Mouse (Mus musculus) limb, embryonic 13.5 days (tissue): ENCODE results near the gene Tgfb1i1. TPM values are rescaled to one million over a fixed set of nuclear protein-coding genes. Genes with fewer than 3 reads are reported as not detected.
A peak's percentile ranks its signal among the peaks of the same experiment; 100 is the strongest.

Experiments used
- ATAC-seq: fragments of 200-750 bp; cut with Nextera tagmentation; 2 replicates; pipeline ENCODE4 v1.8.0; 2017; ENCODE audit warnings: low read depth, moderate number of reproducible peaks, moderate TSS enrichment; ENCODE audit not compliant: low FRiP score
- H3K27ac ChIP-seq: fragments of 300-500 bp; sonication (generic); 2 replicates; pipeline ENCODE4 v1.5.1; 2015; ENCODE audit warnings: inconsistent platforms, mild to moderate bottlenecking, moderate library complexity
- H3K27me3 ChIP-seq: fragments of 300-500 bp; sonication (generic); 2 replicates; pipeline ENCODE4 v1.6.1; 2015; ENCODE audit warnings: mild to moderate bottlenecking, inconsistent platforms
- H3K36me3 ChIP-seq: fragments of 300-500 bp; sonication (generic); 2 replicates; pipeline ENCODE4 v1.6.1; 2015; ENCODE audit warnings: inconsistent platforms, mild to moderate bottlenecking, moderate library complexity
- H3K4me1 ChIP-seq: fragments of 300-500 bp; sonication (generic); 2 replicates; pipeline ENCODE4 v1.6.1; 2015; ENCODE audit warnings: inconsistent platforms
- H3K4me2 ChIP-seq: fragments of 300-500 bp; sonication (generic); replicated peaks from 2 replicates; pipeline ENCODE4 v1.6.1; 2015; ENCODE audit warnings: inconsistent platforms, mild to moderate bottlenecking, moderate library complexity
- H3K4me3 ChIP-seq: fragments of 300-500 bp; sonication (generic); 2 replicates; pipeline ENCODE4 v1.5.1; 2015; ENCODE audit warnings: moderate library complexity, mild to moderate bottlenecking, inconsistent platforms
- H3K9ac ChIP-seq: fragments of 300-500 bp; sonication (generic); 2 replicates; pipeline ENCODE4 v1.6.1; 2015; ENCODE audit warnings: mild to moderate bottlenecking, inconsistent platforms
- H3K9me3 ChIP-seq: fragments of 300-500 bp; sonication (generic); 2 replicates; pipeline ENCODE4 v1.6.1; 2016; ENCODE audit warnings: inconsistent platforms
- WGBS: fragments of 180-500 bp; shearing (Covaris S2); methylation state at CpG from one replicate; pipeline ENCODE4 v1.1.7; 2015; 5-methylcytosine and 5-hydroxymethylcytosine counted together
- polyA plus RNA-seq: library from polyadenylated mRNA; unstranded; fragments of >200 nt; fragmentation: Nextera tagmentation; extraction: Ambion mirVana; gene quantifications from 2 replicates; pipeline ENCODE4 v1.2.1, GENCODE M21; 2015

The Tgfb1i1 gene
- polyA plus RNA-seq, 1 experiment from 2014 or later: 49.1 TPM

DNA sequence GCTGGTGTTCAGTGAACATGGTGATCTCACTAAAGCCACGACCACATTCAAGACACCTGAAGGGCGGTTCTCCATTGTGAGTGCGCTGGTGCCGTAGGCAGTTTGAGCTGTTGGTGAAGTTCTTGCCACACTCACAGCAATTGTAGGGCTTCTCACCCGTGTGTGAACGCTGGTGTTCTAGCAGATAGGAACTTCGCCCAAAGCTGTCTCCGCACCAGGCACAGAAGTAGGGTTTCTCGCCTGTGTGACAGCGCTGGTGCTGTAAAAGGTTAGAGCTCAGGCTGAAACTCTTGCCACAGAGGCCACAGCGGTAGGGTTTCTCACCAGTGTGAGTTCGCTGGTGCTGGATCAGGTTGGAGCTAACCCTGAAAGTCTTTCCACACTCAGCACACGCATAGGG lies 10.2 kb upstream of the Tgfb1i1 start:
- Histone ChIP-seq H3K27ac (no peak overlapping the region), H3K27me3 (no peaks in the 10 kb centered on the region), H3K36me3 (peaks cover 21% of the 10 kb centered on the region), H3K9me3 (no peaks in the 10 kb centered on the region), H3K4me1 (peaks cover 30% of the 10 kb centered on the region), H3K4me3 (peak overlapping the region; percentile 75; the same call in 1 of the 2 replicates), H3K9ac (no peak overlapping the region), H3K4me2 (no peak overlapping the region; the same call in 1 of the 2 replicates)
- ATAC-seq: no peak
- WGBS: 94% methylated on average over 13 of the region's 13 CpGs

- H3K4me1 ChIP-seq: peaks cover 30% of the 10 kb centered on the region
- peak within 1 kb of the TSS; percentile 82 for H3K9ac ChIP-seq
- H3K4me2 ChIP-seq: peak within 1 kb of the TSS; percentile 78
- 0 out of 2 replicates have a peak, but pooled peaks have one; percentile 12 for ATAC-seq
- peak within 1 kb of the TSS; percentile 75 for H3K4me3 ChIP-seq
- H3K9me3 ChIP-seq: no peaks in the 10 kb centered on the region
- H3K27ac ChIP-seq: peak within 1 kb of the TSS; percentile 95
- no peaks in the 10 kb centered on the region for H3K27me3 ChIP-seq
- WGBS: 26% methylated on average over 37 of the region's 37 CpGs
- peaks cover 26% of the 10 kb centered on the region for H3K36me3 ChIP-seq
Observed at GRCm38 (mm10) chr7:128236856-128237592, 9.6 kb upstream of the Tgfb1i1 start, which contains the start of gene Armc5. Gene Armc5, plus strand, starts transcription at chr7:128237342.

DNA sequence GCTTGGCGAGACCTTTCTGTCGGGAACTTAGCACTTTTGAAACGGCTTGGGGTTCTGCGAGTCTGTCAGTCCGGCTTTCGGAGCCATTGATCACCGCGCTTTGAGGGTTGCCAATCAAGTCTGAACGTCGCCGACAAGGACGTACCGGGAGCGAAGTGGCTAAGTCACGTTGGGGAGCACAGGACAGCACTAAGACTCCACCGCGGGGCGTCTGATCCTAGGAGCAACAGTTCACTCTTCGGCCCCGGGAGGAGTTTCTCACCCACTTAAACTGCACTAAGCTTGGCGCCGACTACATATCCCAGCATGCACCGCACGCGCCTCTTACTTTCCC lies 9.1 kb upstream of the Tgfb1i1 start:
- peak overlapping the region; percentile 78 for H3K4me2 ChIP-seq

GRCm38 (mm10) chr7:128237927-128238778 lies 8.5 kb upstream of the Tgfb1i1 start, which contains the start of gene 9130023H24Rik:
Gene 9130023H24Rik, minus strand, starts transcription at chr7:128238031.
- peak within 1 kb of the TSS; percentile 82 for H3K9ac ChIP-seq
- peak within 1 kb of the TSS; percentile 95 for H3K27ac ChIP-seq
- WGBS: under 1% methylated on average over 71 of the region's 72 CpGs
- H3K4me1 ChIP-seq: peaks cover 21% of the 10 kb centered on the region
- ATAC-seq: peak; percentile 93
- peak within 1 kb of the TSS; percentile 75 for H3K4me3 ChIP-seq
- H3K4me2 ChIP-seq: peak within 1 kb of the TSS; percentile 78
- no peaks in the 10 kb centered on the region for H3K9me3 ChIP-seq
- H3K27me3 ChIP-seq: no peaks in the 10 kb centered on the region
- H3K36me3 ChIP-seq: peaks cover 38% of the 10 kb centered on the region

More for the DNA sequence above, 9.1 kb upstream of the Tgfb1i1 start:
- H3K36me3 ChIP-seq: peaks cover 32% of the 10 kb centered on the region
- no peak for ATAC-seq
- no peaks in the 10 kb centered on the region for H3K9me3 ChIP-seq
- peak overlapping the region; percentile 75 for H3K4me3 ChIP-seq
- H3K9ac ChIP-seq: peak overlapping the region; percentile 82
- H3K27me3 ChIP-seq: no peaks in the 10 kb centered on the region
- peaks cover 27% of the 10 kb centered on the region for H3K4me1 ChIP-seq
- WGBS: under 1% methylated on average over 25 of the region's 25 CpGs
- H3K27ac ChIP-seq: peak overlapping the region; percentile 95

- Histone ChIP-seq H3K36me3 (peaks cover 42% of the 10 kb centered on the region), H3K9ac (peak overlapping the region; percentile 61), H3K4me3 (peak overlapping the region; percentile 75), H3K4me1 (peaks cover 19% of the 10 kb centered on the region), H3K27me3 (no peaks in the 10 kb centered on the region), H3K27ac (peak overlapping the region; percentile 85; the same call in 1 of the 2 replicates), H3K9me3 (no peaks in the 10 kb centered on the region), H3K4me2 (peak overlapping the region; percentile 78)
- WGBS: 24% methylated on average over 4 of the region's 4 CpGs
- ATAC-seq: no peak
Observed at GRCm38 (mm10) chr7:128238991-128239390, 7.6 kb upstream of the Tgfb1i1 start.

- peaks cover 55% of the 10 kb centered on the region for H3K36me3 ChIP-seq
- no peaks in the 10 kb centered on the region for H3K27me3 ChIP-seq
- H3K4me3 ChIP-seq: no peak overlapping the region
- no peak overlapping the region; the same call in 1 of the 2 replicates for H3K4me2 ChIP-seq
- H3K9ac ChIP-seq: peak overlapping the region; percentile 51
- no peak for ATAC-seq
- peaks cover 19% of the 10 kb centered on the region for H3K4me1 ChIP-seq
- no peaks in the 10 kb centered on the region for H3K9me3 ChIP-seq
- WGBS: 93% methylated on average over 27 of the region's 27 CpGs
- no peak overlapping the region for H3K27ac ChIP-seq
Observed at GRCm38 (mm10) chr7:128240131-128240784, 6.4 kb upstream of the Tgfb1i1 start.

GRCm38 (mm10) chr7:128242331-128242730 lies 4.3 kb upstream of the Tgfb1i1 start:
- Histone ChIP-seq H3K9me3 (no peaks in the 10 kb centered on the region), H3K27ac (no peak overlapping the region), H3K4me1 (peaks cover 26% of the 10 kb centered on the region), H3K27me3 (no peaks in the 10 kb centered on the region), H3K36me3 (peaks cover 53% of the 10 kb centered on the region), H3K4me2 (no peak overlapping the region), H3K4me3 (no peak overlapping the region), H3K9ac (no peak overlapping the region)
- 96% methylated on average over 16 of the region's 16 CpGs for WGBS
- no peak for ATAC-seq

DNA sequence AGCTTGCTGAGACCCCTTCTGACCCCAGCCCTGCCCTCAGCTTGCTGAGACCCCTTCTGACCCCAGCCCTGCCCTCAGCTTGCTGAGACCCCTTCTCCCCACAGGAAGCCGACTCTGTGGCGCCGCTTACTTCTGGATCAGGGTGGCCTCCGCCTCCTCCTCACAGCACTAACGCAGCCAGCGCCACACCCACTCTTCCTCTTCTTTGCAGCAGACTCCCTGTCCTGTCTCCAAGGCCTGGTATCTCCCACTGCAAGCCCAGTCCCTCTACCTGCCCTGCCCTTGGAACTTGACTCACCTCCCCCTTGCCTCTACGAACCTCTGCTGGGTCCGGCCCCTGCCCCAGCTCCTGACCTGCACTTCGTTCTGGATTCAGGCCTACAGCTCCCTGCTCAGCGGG lies 2.7 kb upstream of the Tgfb1i1 start:
- Histone ChIP-seq H3K4me3 (no peak overlapping the region), H3K27ac (no peak overlapping the region), H3K4me1 (peaks cover 35% of the 10 kb centered on the region), H3K4me2 (no peak overlapping the region), H3K36me3 (peaks cover 53% of the 10 kb centered on the region), H3K9me3 (no peaks in the 10 kb centered on the region), H3K9ac (no peak overlapping the region), H3K27me3 (no peaks in the 10 kb centered on the region)
- no peak for ATAC-seq
- WGBS: 72% methylated on average over 10 of the region's 10 CpGs

DNA sequence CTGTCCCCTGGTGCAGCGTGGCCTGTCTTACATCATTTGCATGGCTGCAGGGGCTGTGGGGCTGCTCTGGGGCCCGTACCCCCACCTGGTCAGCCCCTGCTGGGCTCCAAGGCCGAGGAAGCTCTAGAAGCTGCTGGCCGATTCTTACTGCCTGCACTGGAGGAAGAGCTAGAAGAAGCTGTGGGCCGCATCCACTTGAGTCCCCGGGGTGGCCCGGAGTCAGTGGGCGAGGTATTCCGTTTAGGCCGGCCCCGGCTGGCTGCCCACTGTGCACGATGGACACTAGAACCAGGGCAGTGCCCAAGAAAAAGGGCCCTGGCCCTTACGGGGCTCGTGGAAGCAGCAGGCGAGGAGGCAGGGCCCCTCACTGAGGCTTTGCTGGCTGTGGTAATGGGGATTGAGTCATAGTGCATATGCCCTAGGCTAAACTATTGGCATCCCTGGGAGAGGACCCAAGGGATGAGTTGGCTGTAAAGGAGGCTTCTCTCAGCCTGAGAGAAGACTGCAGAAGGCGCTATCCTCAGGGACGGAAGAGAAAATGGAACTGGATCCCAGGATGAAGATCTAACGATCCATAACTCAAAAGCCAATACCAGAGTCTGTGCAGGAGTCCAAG lies 2.1 kb upstream of the Tgfb1i1 start:
- H3K36me3 ChIP-seq: peaks cover 57% of the 10 kb centered on the region
- peaks cover 29% of the 10 kb centered on the region for H3K4me1 ChIP-seq
- H3K4me2 ChIP-seq: no peak overlapping the region
- no peak overlapping the region for H3K27ac ChIP-seq
- no peak overlapping the region for H3K9ac ChIP-seq
- no peak overlapping the region for H3K4me3 ChIP-seq
- ATAC-seq: no peak
- 81% methylated on average over 18 of the region's 18 CpGs for WGBS
- H3K27me3 ChIP-seq: no peaks in the 10 kb centered on the region
- no peaks in the 10 kb centered on the region for H3K9me3 ChIP-seq

DNA sequence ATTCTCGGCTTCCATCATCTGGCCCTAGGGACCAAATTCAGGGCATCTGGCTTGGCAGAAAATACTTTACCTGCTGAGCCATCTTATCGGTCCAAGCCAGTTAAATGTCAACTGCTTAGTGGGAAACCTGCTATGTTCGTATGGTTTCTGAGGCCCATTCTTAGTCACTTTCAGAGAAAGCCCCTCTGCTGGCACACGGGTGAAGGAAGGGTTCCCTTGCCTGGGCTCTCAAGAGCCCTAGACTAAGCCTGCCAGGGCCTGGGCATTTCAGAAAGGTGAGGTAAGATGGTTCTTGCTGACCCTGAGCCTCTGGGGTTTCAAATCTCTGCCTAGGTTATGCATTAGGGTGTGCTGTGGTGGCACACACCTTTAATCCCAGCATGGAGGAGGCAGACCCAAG lies 1.1 kb upstream of the Tgfb1i1 start:
- H3K9ac ChIP-seq: 0 out of 2 replicates have a peak overlapping the region, but pooled peaks have one; percentile 78
- H3K27ac ChIP-seq: 0 out of 2 replicates have a peak overlapping the region, but pooled peaks have one; percentile 89
- 81% methylated on average over 4 of the region's 4 CpGs for WGBS
- H3K27me3 ChIP-seq: no peaks in the 10 kb centered on the region
- H3K4me3 ChIP-seq: no peak overlapping the region
- peaks cover 58% of the 10 kb centered on the region for H3K36me3 ChIP-seq
- ATAC-seq: no peak
- no peaks in the 10 kb centered on the region for H3K9me3 ChIP-seq
- peaks cover 27% of the 10 kb centered on the region for H3K4me1 ChIP-seq
- peak overlapping the region; percentile 74; the same call in 1 of the 2 replicates for H3K4me2 ChIP-seq

- Histone ChIP-seq H3K4me1 (peaks cover 35% of the 10 kb centered on the region), H3K36me3 (peaks cover 40% of the 10 kb centered on the region), H3K27me3 (no peaks in the 10 kb centered on the region), H3K9ac (peak overlapping the region; percentile 78), H3K4me3 (peak overlapping the region; percentile 59), H3K27ac (peak overlapping the region; percentile 89), H3K4me2 (peak overlapping the region; percentile 74), H3K9me3 (no peaks in the 10 kb centered on the region)
- peak; percentile 79 for ATAC-seq
- WGBS: 3% methylated on average over 13 of the region's 13 CpGs
Observed at GRCm38 (mm10) chr7:128247443-128247842, 831 bp downstream of the Tgfb1i1 start.
